Mouse (Mus musculus) cerebellum, postnatal 14 days (tissue): ENCODE measurements at regions not wholly inside any gene's neighbourhood (a gene's known extent, or its start where the extent isn't known, plus 50 kb on each side); places are given as distances from the start of the nearest gene placed in this dataset.

Source experiments
- DNase-seq, 2 experiments: peaks; one replicate each; pipeline ENCODE4 v3.0.0; 2021; ENCODE audit warnings: mixed read lengths in 2 of 2

GRCm38 (mm10) chr15:85634322-85635141 lies 52.3 kb upstream of the Wnt7b start:
- peak; percentile 98 to 99 for DNase-seq

GRCm38 (mm10) chr15:85635425-85635824 lies 53.2 kb upstream of the Wnt7b start:
- DNase-seq = no peak

- no peak for DNase-seq
These were observed 57.3 kb upstream of the Wnt7b start for GRCm38 (mm10) chr15:85639566-85639965.

DNA sequence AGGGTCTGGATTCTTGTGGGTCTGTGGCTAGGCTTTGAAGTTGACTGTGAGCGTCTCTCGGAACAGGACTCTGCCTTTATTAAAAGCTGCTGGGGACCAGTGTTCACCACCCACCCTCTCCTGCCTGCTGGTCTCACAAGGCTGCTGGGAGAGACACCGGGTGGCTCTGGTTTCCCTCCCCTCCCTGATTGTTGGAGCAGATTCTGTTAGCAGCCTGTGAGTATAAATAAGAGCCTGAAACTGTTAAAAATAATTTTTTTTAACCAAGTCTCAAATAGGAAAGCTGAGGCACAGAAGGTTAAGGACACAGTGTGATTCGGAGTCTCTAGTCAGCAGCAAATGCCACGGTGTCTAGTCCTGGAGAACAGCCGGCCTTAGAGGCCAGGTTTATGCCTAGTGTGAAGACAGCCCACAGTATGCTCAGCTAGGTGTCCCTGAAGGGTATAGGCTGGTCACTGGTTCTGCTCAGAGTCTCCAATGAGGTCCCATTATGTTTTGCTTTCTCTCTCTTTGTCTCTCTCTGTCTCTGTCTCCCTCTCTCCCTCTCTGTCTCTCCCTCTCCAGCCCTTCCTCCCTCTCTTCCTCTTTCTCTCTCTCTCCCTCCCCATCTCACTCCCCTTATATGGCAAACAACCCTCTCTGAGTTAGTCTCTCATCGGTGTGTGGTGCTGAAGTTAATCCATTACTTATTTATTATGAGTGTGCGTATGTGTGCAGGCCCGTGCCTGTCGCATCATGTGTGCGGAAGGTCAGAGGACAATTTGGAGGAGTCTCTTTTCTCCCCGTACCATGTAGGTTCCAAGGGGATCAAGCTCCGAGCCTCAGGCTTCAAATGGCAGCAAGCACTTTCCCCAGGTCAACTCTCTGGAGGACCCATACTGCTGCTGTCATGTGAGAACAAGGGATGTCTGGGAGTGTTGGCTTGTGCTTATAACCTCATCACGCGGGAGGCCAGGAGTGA lies 59.1 kb upstream of the Wnt7b start:
- DNase-seq = no peak

DNA sequence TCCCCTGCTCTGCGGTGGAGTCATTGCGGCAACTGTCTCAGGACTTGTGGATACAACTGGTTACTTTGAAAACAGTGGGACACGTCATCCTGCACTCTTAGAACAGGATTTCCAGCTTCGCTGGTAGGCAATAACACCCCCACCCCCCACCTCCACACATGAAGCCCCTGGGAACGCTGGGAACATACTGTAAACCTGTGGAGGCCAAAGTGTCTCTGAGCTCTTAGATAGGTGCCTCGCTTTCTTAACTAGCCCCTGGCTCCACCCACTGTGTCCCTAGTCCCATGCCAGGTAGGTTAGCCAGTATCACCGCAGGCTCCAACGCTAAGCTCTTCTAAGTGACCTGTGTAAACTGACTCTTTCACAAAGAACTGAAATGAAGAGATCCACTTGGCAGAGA lies 63.1 kb upstream of the Wnt7b start:
- peak in 1 of 2 experiments; percentile 32 for DNase-seq

GRCm38 (mm10) chr15:85645971-85646638 lies 63.8 kb upstream of the Wnt7b start:
- peak; percentile 67 to 69 for DNase-seq

- no peak for DNase-seq
These were observed 64.5 kb upstream of the Wnt7b start for GRCm38 (mm10) chr15:85646639-85647277.

GRCm38 (mm10) chr15:85647593-85647992 lies 65.3 kb upstream of the Wnt7b start:
- no peak for DNase-seq

- no peak for DNase-seq
These were observed 68.0 kb upstream of the Wnt7b start for GRCm38 (mm10) chr15:85650241-85650640.

GRCm38 (mm10) chr15:85651718-85652420 lies 69.6 kb upstream of the Wnt7b start:
- peak; percentile 56 to 63 for DNase-seq

GRCm38 (mm10) chr15:85652431-85652830 lies 70.2 kb upstream of the Wnt7b start:
- no peak for DNase-seq

DNA sequence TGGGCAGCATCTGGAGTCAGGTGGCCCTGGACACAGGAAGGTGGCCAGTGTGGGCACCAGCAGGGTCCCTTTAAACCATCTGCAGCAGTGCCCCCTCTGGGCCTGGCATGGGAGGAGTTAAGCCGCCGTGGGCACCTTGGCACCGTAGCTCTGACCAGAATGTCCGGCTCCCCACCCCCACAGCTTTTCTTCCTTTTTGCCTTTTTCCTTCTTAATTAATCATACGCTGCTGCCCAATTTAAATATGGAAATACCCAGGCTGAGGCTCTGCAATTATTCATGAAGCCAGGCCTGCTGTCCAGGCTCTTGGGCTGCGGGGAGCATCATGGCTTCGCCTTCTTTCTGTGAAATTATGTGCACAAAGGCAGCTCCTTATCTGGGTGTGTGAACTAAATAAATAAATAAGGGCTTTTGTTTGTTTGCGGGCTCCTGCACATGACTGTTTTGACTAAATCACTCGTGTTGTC lies 70.6 kb upstream of the Wnt7b start:
- DNase-seq = peak; percentile 88 to 91

GRCm38 (mm10) chr15:85653421-85654401 lies 71.4 kb upstream of the Wnt7b start:
- DNase-seq = peak; percentile 89 to 90

- peak; percentile 63 to 69 for DNase-seq
These were observed 72.5 kb upstream of the Wnt7b start for GRCm38 (mm10) chr15:85654791-85655190.

DNA sequence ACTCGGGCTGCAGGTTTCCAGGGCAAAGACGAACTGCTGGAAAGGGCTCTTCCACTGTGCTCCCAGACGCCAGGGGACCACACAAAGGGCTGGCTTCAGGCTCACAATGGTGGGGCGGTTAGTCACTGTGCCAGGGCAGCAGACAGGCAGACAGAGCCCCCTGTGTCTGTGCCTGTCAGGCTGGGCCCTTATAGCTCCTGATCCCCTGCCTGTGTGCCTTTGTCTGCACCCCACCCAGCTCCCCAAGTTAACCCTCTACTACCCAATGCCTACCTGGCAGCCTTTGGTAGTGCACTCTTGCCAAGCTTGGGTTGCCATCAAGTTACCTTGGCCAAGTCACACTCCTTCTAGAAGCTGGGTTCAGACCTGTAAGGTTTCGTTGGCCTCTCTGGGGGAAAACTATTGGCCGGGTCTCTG lies 73.5 kb upstream of the Wnt7b start:
- DNase-seq = peak; percentile 68 to 74

GRCm38 (mm10) chr15:85656852-85657251 lies 74.6 kb upstream of the Wnt7b start:
- DNase-seq = peak; percentile 57 to 72

GRCm38 (mm10) chr15:85657441-85657989 lies 75.2 kb upstream of the Wnt7b start:
- DNase-seq = peak; percentile 60 to 74

GRCm38 (mm10) chr15:85658101-85658885 lies 76.0 kb upstream of the Wnt7b start:
- peak; percentile 62 to 71 for DNase-seq
